8 mouse cellular contexts compared by ENCODE assay signal in genomic region chr10:123195501-123195900, GRCm38 (mm10). TPM values are rescaled to one million over a fixed set of nuclear protein-coding genes. Genes with fewer than 3 reads are reported as not detected.
DNase-seq lines count a peak whose midpoint lies in the region; ATAC-seq lines count a peak whose summit lies in the region.

No protein-coding gene starts in this region.

- no peak for DNase-seq in kidney, postnatal 4 days
- DNase-seq in liver, result peak; percentile 26
- DNase-seq in thymus, postnatal 14 days, result no peak
- DNase-seq in layer of hippocampus, adult 8-10 months (ENCODE audit: low spot score in 2 of 2), result no peak

- H3K4me3 ChIP-seq in kidney, embryonic 15.5 days (replicated peaks), result peak overlapping the region; percentile 72
- peak overlapping the region; percentile 95 for H3K4me3 ChIP-seq in embryonic facial prominence, embryonic 13.5 days
- H3K4me3 ChIP-seq in neural tube, embryonic 12.5 days, result peak overlapping the region; percentile 94

- no peak for ATAC-seq in kidney, embryonic 15.5 days (replicated peaks; ENCODE audit: low FRiP score)
- no peak for ATAC-seq in embryonic facial prominence, embryonic 13.5 days (ENCODE audit: insufficient number of reproducible peaks, insufficient read depth, low FRiP score, low TSS enrichment, low read depth)
- ATAC-seq in neural tube, embryonic 12.5 days (ENCODE audit: low FRiP score, low read depth), result no peak
- no peak for ATAC-seq in granulocyte monocyte progenitor cell, adult 5-6 weeks (replicated peaks; ENCODE audit: poor library complexity, severe bottlenecking)

- peaks cover 19% of the 10 kb centered on the region for H3K4me1 ChIP-seq in kidney, embryonic 15.5 days
- H3K4me1 ChIP-seq in embryonic facial prominence, embryonic 13.5 days, result peaks cover 13% of the 10 kb centered on the region; the same call in 1 of the 2 replicates
- peaks cover 9% of the 10 kb centered on the region for H3K4me1 ChIP-seq in neural tube, embryonic 12.5 days

- no peaks in the 10 kb centered on the region for H3K36me3 ChIP-seq in kidney, embryonic 15.5 days
- H3K36me3 ChIP-seq in embryonic facial prominence, embryonic 13.5 days, result no peaks in the 10 kb centered on the region
- no peaks in the 10 kb centered on the region for H3K36me3 ChIP-seq in neural tube, embryonic 12.5 days

- H3K4me2 ChIP-seq in kidney, embryonic 15.5 days, result peak overlapping the region; percentile 70
- H3K4me2 ChIP-seq in embryonic facial prominence, embryonic 13.5 days, result peak overlapping the region; percentile 70
- peak overlapping the region; percentile 67 for H3K4me2 ChIP-seq in neural tube, embryonic 12.5 days (replicated peaks)

- peak overlapping the region; percentile 71 for H3K9ac ChIP-seq in kidney, embryonic 15.5 days
- H3K9ac ChIP-seq in embryonic facial prominence, embryonic 13.5 days, result peak overlapping the region; percentile 87
- peak overlapping the region; percentile 47; the same call in 1 of the 2 replicates for H3K9ac ChIP-seq in neural tube, embryonic 12.5 days

- no peaks in the 10 kb centered on the region; the same call in 1 of the 2 replicates for H3K27me3 ChIP-seq in kidney, embryonic 15.5 days
- H3K27me3 ChIP-seq in embryonic facial prominence, embryonic 13.5 days, result no peaks in the 10 kb centered on the region
- H3K27me3 ChIP-seq in neural tube, embryonic 12.5 days (replicated peaks), result no peaks in the 10 kb centered on the region

- no peaks in the 10 kb centered on the region for H3K9me3 ChIP-seq in kidney, embryonic 15.5 days (replicated peaks)
- no peaks in the 10 kb centered on the region for H3K9me3 ChIP-seq in embryonic facial prominence, embryonic 13.5 days
- no peaks in the 10 kb centered on the region for H3K9me3 ChIP-seq in neural tube, embryonic 12.5 days

- H3K27ac ChIP-seq in kidney, embryonic 15.5 days, result peak overlapping the region; percentile 90; the same call in 1 of the 2 replicates
- H3K27ac ChIP-seq in embryonic facial prominence, embryonic 13.5 days, result no peak overlapping the region
- no peak overlapping the region for H3K27ac ChIP-seq in neural tube, embryonic 12.5 days

- WGBS in kidney, embryonic 15.5 days, result 13% methylated on average over 7 of the region's 7 CpGs
- 17% methylated on average over 7 of the region's 7 CpGs for WGBS in embryonic facial prominence, embryonic 13.5 days
- 14% methylated on average over 7 of the region's 7 CpGs for WGBS in neural tube, embryonic 12.5 days

RNA-seq across cellular contexts. Expression of gene Usp15, which starts 1.3 kb away (rescaled TPM):
- 69.9 and 72.1 TPM in 2 replicates for polyA plus RNA-seq in kidney, embryonic 15.5 days (2015; fragmentation: Nextera tagmentation; extraction: Ambion mirVana)
- 65.4 and 66.1 TPM in 2 replicates for polyA plus RNA-seq in embryonic facial prominence, embryonic 13.5 days (2015; fragmentation: Nextera tagmentation; extraction: Ambion mirVana)
- polyA plus RNA-seq in neural tube, embryonic 12.5 days (2016; fragmentation: Nextera tagmentation; extraction: Ambion mirVana), result 69.6 and 79.9 TPM in 2 replicates
- 87.2 and 118 TPM in 2 replicates for total RNA-seq in granulocyte monocyte progenitor cell, adult 5-6 weeks (2014; fragmentation: Nextera tagmentation)
- 163 and 194 TPM in 2 replicates for total RNA-seq in granulocyte monocyte progenitor cell, adult 5-6 weeks (2017)
- total RNA-seq in layer of hippocampus, adult 8-10 months (2022), result 100 to 1,000 TPM in 1 of 4 experiments, 10 to 100 TPM in 3; 89.3 to 104 (median 95.9) TPM
